Mouse (Mus musculus): ENCODE measurements around the gene 1110017D15Rik. TPM values are rescaled to one million over a fixed set of nuclear protein-coding genes. Genes with fewer than 3 reads are reported as not detected.

1110017D15Rik gene
- not detected for total RNA-seq (2023)

GRCm38 (mm10) chr4:41517233-41517632, at the start of gene 1110017D15Rik:
TSS of gene 1110017D15Rik (minus strand) at chr4:41517333.

GRCm38 (mm10) chr4:41502986-41503412, 14.1 kb downstream of the 1110017D15Rik start, which contains the start of gene AI464131:
TSS of gene AI464131 (minus strand) at chr4:41503076.

GRCm38 (mm10) chr4:41464345-41465286, 52.5 kb downstream of the 1110017D15Rik start, which contains the start of the genes Kif24 and Nudt2:
TSS of gene Kif24 (minus strand) at chr4:41464887.
TSS of gene Nudt2 (plus strand) at chr4:41465151.

Other genes with a start within 250 kb of the 1110017D15Rik start
- 75.7 TPM for gene Ubap2, start 242.2 kb downstream of the 1110017D15Rik start, total RNA-seq (2023)
- gene Dcaf12, start 202.4 kb downstream of the 1110017D15Rik start, total RNA-seq (2023): 32.9 TPM
- gene Ubap1, start 168.3 kb downstream of the 1110017D15Rik start, total RNA-seq (2023): 45.2 TPM
- 0.95 TPM for gene Kif24, start 52.4 kb downstream of the 1110017D15Rik start, total RNA-seq (2023)
- gene Nudt2, start 52.2 kb downstream of the 1110017D15Rik start, total RNA-seq (2023): 6.8 TPM
- gene AI464131, start 14.3 kb downstream of the 1110017D15Rik start, total RNA-seq (2023): not detected
- 8.5 TPM for gene Fam219a, start 52.2 kb upstream of the 1110017D15Rik start, total RNA-seq (2023)
- gene Dnaic1, start 52.4 kb upstream of the 1110017D15Rik start, total RNA-seq (2023): not detected
- not detected for gene Enho, start 123.0 kb upstream of the 1110017D15Rik start, total RNA-seq (2023)
- not detected for gene Cntfr, start 179.8 kb upstream of the 1110017D15Rik start, total RNA-seq (2023)
- gene Il11ra1, start 182.7 kb upstream of the 1110017D15Rik start, total RNA-seq (2023): 17.7 TPM
- gene Rpp25l, start 196.2 kb upstream of the 1110017D15Rik start, total RNA-seq (2023): 43.4 TPM
- 47.8 TPM for gene Dctn3, start 205.8 kb upstream of the 1110017D15Rik start, total RNA-seq (2023)
- gene Arid3c, start 213.8 kb upstream of the 1110017D15Rik start, total RNA-seq (2023): not detected
- gene Galt, start 237.9 kb upstream of the 1110017D15Rik start, total RNA-seq (2023): 63.2 TPM
- 22.7 TPM for gene Sigmar1, start 238.8 kb upstream of the 1110017D15Rik start, total RNA-seq (2023)